Mouse (Mus musculus) forebrain, embryonic 16.5 days (tissue): ENCODE measurements around the gene Tbxas1. TPM values are rescaled to one million over a fixed set of nuclear protein-coding genes. Genes with fewer than 3 reads are reported as not detected.

Experiments used
- ATAC-seq: fragments of 200-750 bp; cut with Nextera tagmentation; 2 replicates; pipeline ENCODE4 v1.8.0; 2017; ENCODE audit warnings: mild to moderate bottlenecking, moderate library complexity
- H3K27ac ChIP-seq: fragments of 300-500 bp; sonication (generic); 2 replicates; pipeline ENCODE4 v1.5.1; 2014; ENCODE audit warnings: low read length, control low read depth
- H3K27me3 ChIP-seq: fragments of 300-500 bp; sonication (generic); replicated peaks from 2 replicates; pipeline ENCODE4 v1.6.1; 2014; ENCODE audit warnings: low read length; ENCODE audit not compliant: control insufficient read depth, insufficient read depth
- H3K36me3 ChIP-seq: fragments of 300-500 bp; sonication (generic); 2 replicates; pipeline ENCODE4 v1.6.1; 2014; ENCODE audit not compliant: control insufficient read depth, insufficient read depth
- H3K4me1 ChIP-seq: fragments of 300-500 bp; sonication (generic); replicated peaks from 2 replicates; pipeline ENCODE4 v1.6.1; 2014; ENCODE audit warnings: low read length; ENCODE audit not compliant: control insufficient read depth, insufficient read depth
- H3K4me2 ChIP-seq: fragments of 300-500 bp; sonication (generic); 2 replicates; pipeline ENCODE4 v1.6.1; 2014; ENCODE audit warnings: mild to moderate bottlenecking, low read length, control low read depth
- H3K4me3 ChIP-seq: fragments of 300-500 bp; sonication (generic); replicated peaks from 2 replicates; pipeline ENCODE4 v1.5.1; 2014; ENCODE audit warnings: mild to moderate bottlenecking, low read length, control low read depth
- H3K9ac ChIP-seq: fragments of 300-500 bp; sonication (generic); replicated peaks from 2 replicates; pipeline ENCODE4 v1.6.1; 2014; ENCODE audit warnings: low read depth, low read length, control low read depth
- H3K9me3 ChIP-seq: fragments of 300-500 bp; sonication (generic); 2 replicates; pipeline ENCODE4 v1.6.1; 2016; ENCODE audit warnings: low read length; ENCODE audit not compliant: control insufficient read depth
- WGBS: fragments of 180-500 bp; shearing (Covaris S2); extraction: QIAGEN DNeasy Blood & Tissue Kit; methylation state at CpG from one replicate; pipeline ENCODE4 v1.1.7; 2014; 5-methylcytosine and 5-hydroxymethylcytosine counted together
- polyA plus RNA-seq: library from polyadenylated mRNA; unstranded; fragments of >200 nt; fragmentation: Nextera tagmentation; extraction: Ambion mirVana; gene quantifications from 2 replicates; pipeline ENCODE4 v1.2.1, GENCODE M21; 2015

Gene Tbxas1
- polyA plus RNA-seq, 1 experiment from 2014 or later: 1.1 TPM

DNA sequence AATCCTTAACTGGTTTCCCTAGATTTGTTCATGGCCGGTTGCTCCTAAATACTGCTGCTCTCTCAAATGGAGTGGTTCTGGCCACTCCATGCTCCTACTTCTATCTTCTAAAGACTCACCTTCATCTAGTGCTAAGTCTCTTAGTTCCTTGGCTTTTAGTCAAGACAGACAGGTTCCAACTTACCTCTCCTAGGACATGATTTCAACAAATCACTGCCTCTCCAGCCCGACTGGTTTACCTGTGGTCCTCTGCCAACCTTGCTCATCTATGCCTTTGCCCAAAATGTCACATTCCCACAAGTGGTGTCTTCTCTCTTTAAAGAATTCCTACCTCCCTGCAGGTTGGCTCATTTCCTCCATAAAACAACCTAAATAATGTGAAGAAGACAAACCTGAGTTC lies 2.5 kb downstream of the Tbxas1 start:
- Histone ChIP-seq H3K4me2 (no peak overlapping the region), H3K36me3 (no peaks in the 10 kb centered on the region), H3K4me1 (peaks cover 15% of the 10 kb centered on the region), H3K27me3 (no peaks in the 10 kb centered on the region), H3K9me3 (no peaks in the 10 kb centered on the region), H3K4me3 (no peak overlapping the region), H3K27ac (no peak overlapping the region), H3K9ac (no peak overlapping the region)
- WGBS: 90% methylated on average over 2 of the region's 2 CpGs
- no peak for ATAC-seq

- Histone ChIP-seq H3K27me3 (no peaks in the 10 kb centered on the region), H3K4me3 (no peak overlapping the region), H3K9me3 (no peaks in the 10 kb centered on the region), H3K9ac (no peak overlapping the region), H3K4me1 (0 out of 2 replicates have a peak, but pooled peaks cover 9% of the 10 kb centered on the region), H3K4me2 (no peak overlapping the region), H3K36me3 (no peaks in the 10 kb centered on the region), H3K27ac (no peak overlapping the region)
- no peak for ATAC-seq
- WGBS: 69% methylated on average over 2 of the region's 2 CpGs
These were observed 6.3 kb downstream of the Tbxas1 start for GRCm38 (mm10) chr6:38881468-38881867.

GRCm38 (mm10) chr6:38881975-38882374 lies 6.8 kb downstream of the Tbxas1 start:
- no peak for ATAC-seq
- no peak overlapping the region for H3K9ac ChIP-seq
- WGBS: 75% methylated on average over 6 of the region's 6 CpGs
- no peak overlapping the region for H3K4me3 ChIP-seq
- H3K27ac ChIP-seq: no peak overlapping the region
- H3K9me3 ChIP-seq: no peaks in the 10 kb centered on the region
- H3K4me1 ChIP-seq: 0 out of 2 replicates have a peak, but pooled peaks cover 9% of the 10 kb centered on the region
- no peaks in the 10 kb centered on the region for H3K27me3 ChIP-seq
- no peaks in the 10 kb centered on the region for H3K36me3 ChIP-seq
- H3K4me2 ChIP-seq: no peak overlapping the region

GRCm38 (mm10) chr6:38882728-38883171 lies 7.5 kb downstream of the Tbxas1 start:
- Histone ChIP-seq H3K4me3 (no peak overlapping the region), H3K9ac (no peak overlapping the region), H3K9me3 (no peaks in the 10 kb centered on the region), H3K27ac (no peak overlapping the region), H3K4me1 (0 out of 2 replicates have a peak, but pooled peaks cover 7% of the 10 kb centered on the region), H3K27me3 (no peaks in the 10 kb centered on the region), H3K36me3 (no peaks in the 10 kb centered on the region), H3K4me2 (no peak overlapping the region)
- 39% methylated on average over 6 of the region's 6 CpGs for WGBS
- ATAC-seq: peak; percentile 23; the same call in 1 of the 2 replicates

GRCm38 (mm10) chr6:38884482-38884881 lies 9.3 kb downstream of the Tbxas1 start:
- Histone ChIP-seq H3K4me2 (no peak overlapping the region), H3K36me3 (no peaks in the 10 kb centered on the region), H3K4me1 (0 out of 2 replicates have a peak, but pooled peaks cover 7% of the 10 kb centered on the region), H3K27ac (no peak overlapping the region), H3K9me3 (no peaks in the 10 kb centered on the region), H3K4me3 (no peak overlapping the region), H3K27me3 (no peaks in the 10 kb centered on the region), H3K9ac (no peak overlapping the region)
- WGBS: 79% methylated on average over 3 of the region's 3 CpGs
- no peak for ATAC-seq

DNA sequence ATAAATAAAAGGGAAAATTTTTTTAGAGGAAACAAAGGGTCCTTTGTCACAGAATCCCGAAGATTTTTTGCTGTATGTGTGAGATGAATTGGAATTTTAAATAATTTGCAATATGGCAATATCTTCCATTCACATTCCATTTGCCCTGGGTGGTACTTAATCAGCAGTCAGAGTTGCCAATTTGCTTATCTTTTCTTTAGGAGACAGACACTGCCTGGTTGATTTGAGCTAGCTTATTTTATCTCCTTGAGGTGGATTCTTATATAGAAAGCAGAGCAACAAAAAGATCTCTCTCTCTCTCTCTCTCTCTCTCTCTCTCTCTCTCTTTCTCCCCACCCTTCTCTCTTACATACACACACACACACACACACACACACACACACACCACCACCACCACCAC lies 9.9 kb downstream of the Tbxas1 start:
- Histone ChIP-seq H3K27me3 (no peaks in the 10 kb centered on the region), H3K4me3 (no peak overlapping the region), H3K4me1 (0 out of 2 replicates have a peak, but pooled peaks cover 7% of the 10 kb centered on the region), H3K36me3 (no peaks in the 10 kb centered on the region), H3K27ac (no peak overlapping the region), H3K4me2 (no peak overlapping the region), H3K9ac (no peak overlapping the region), H3K9me3 (no peaks in the 10 kb centered on the region)
- no peak for ATAC-seq
- WGBS: 67% methylated on average over 1 of the region's 1 CpGs

- no peak overlapping the region for H3K9ac ChIP-seq
- H3K27me3 ChIP-seq: no peaks in the 10 kb centered on the region
- no peak overlapping the region for H3K4me2 ChIP-seq
- H3K36me3 ChIP-seq: no peaks in the 10 kb centered on the region
- no peak overlapping the region for H3K27ac ChIP-seq
- no peaks in the 10 kb centered on the region for H3K9me3 ChIP-seq
- ATAC-seq: no peak
- WGBS: 80% methylated on average over 4 of the region's 4 CpGs
- no peak overlapping the region for H3K4me3 ChIP-seq
- 0 out of 2 replicates have a peak, but pooled peaks cover 7% of the 10 kb centered on the region for H3K4me1 ChIP-seq
These were observed 12.2 kb downstream of the Tbxas1 start for GRCm38 (mm10) chr6:38887436-38887835.

DNA sequence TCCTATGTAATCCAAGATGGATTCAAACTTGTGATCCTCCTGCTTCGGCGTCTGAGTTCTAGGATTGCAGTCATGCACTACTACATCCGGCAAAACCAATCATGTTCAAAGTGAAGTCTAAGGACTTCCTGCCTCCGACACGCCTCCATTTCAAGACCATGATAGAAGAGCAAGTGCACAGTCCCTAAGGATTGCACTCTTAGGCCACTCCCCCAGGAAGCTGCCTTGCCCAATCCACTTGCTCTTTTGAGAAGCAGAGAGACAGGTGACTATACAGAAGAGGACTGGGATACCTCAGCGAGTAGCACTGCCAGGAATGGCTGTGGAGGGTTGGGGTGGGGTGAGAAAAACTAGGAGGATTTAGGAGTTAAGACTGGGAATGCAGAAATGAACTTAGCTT lies 14.0 kb downstream of the Tbxas1 start:
- Histone ChIP-seq H3K9me3 (no peaks in the 10 kb centered on the region), H3K9ac (no peak overlapping the region), H3K36me3 (no peaks in the 10 kb centered on the region), H3K4me2 (no peak overlapping the region), H3K4me3 (no peak overlapping the region), H3K4me1 (no peaks in the 10 kb centered on the region), H3K27me3 (no peaks in the 10 kb centered on the region), H3K27ac (no peak overlapping the region)
- ATAC-seq: no peak
- WGBS: 85% methylated on average over 6 of the region's 6 CpGs

DNA sequence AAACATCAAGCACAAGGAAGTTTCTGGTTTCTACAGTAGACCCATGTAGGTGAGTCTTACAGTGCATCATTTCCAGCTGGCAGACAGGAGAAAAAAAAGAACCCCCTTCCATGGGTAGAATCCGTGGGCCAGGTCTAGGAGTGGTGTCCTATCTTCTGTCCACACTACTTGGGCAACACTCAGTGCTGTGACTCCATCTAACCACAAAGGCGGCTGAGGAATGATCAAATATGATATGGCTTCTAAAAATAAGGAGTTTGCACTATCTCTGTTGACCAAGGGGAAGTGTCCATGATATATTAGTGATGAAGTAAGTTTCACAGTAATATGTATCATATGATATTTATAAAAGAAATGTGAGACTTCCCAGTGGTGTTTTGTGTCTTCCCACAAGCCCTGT lies 16.8 kb downstream of the Tbxas1 start:
- Histone ChIP-seq H3K36me3 (no peaks in the 10 kb centered on the region), H3K4me2 (no peak overlapping the region), H3K4me1 (no peaks in the 10 kb centered on the region), H3K27me3 (no peaks in the 10 kb centered on the region), H3K9ac (no peak overlapping the region), H3K9me3 (no peaks in the 10 kb centered on the region), H3K27ac (no peak overlapping the region), H3K4me3 (no peak overlapping the region)
- no peak for ATAC-seq
- WGBS: 73% methylated on average over 2 of the region's 2 CpGs

- no peak overlapping the region for H3K9ac ChIP-seq
- no peak overlapping the region for H3K4me3 ChIP-seq
- H3K4me1 ChIP-seq: no peaks in the 10 kb centered on the region
- no peak overlapping the region for H3K4me2 ChIP-seq
- no peak overlapping the region for H3K27ac ChIP-seq
- H3K36me3 ChIP-seq: no peaks in the 10 kb centered on the region
- no peak for ATAC-seq
- WGBS: 89% methylated on average over 3 of the region's 3 CpGs
- no peaks in the 10 kb centered on the region for H3K27me3 ChIP-seq
- H3K9me3 ChIP-seq: no peaks in the 10 kb centered on the region
These were observed 18.4 kb downstream of the Tbxas1 start for GRCm38 (mm10) chr6:38893615-38894014.
